Mouse (Mus musculus): ENCODE measurements around the gene Tmem214.

- TF ChIP-seq POLR2A (IDR thresholded peaks at IDR 0.05; ENCODE audit: low read depth, low read length) (no peak), CTCF (IDR thresholded peaks at IDR 0.05; ENCODE audit: borderline replicate concordance, insufficient read depth, low read length) (no peak)
Measured at GRCm38 (mm10) chr5:30874365-30874764, 6.6 kb downstream of the Tmem214 start.

All from embryonic fibroblast, embryonic 13.5 days (primary cell).